ENCODE assay signal across 27 mouse cellular contexts in genomic region chr10:21376682-21377473, GRCm38 (mm10). TPM values are rescaled to one million over a fixed set of nuclear protein-coding genes. Genes with fewer than 3 reads are reported as not detected.
DNase-seq lines count a peak whose midpoint lies in the region; ATAC-seq and TF ChIP-seq lines count a peak whose summit lies in the region.
"Had no signal": no experiment of that assay in that cellular context is flagged by ENCODE, and none has a peak within 500 bp of the region (broad histone marks: within the 10 kb centered on the region; RNA-seq: fewer than 3 reads in every experiment).

Aldh8a1 (plus strand) TSS chr10:21377291.

- 0 out of 2 replicates have a peak, but pooled peaks have one; percentile 49 for ATAC-seq in liver, embryonic 13.5 days (ENCODE audit: low read depth)
- ATAC-seq in granulocyte monocyte progenitor cell, adult 5-6 weeks (replicated peaks; ENCODE audit: poor library complexity, severe bottlenecking): peak; percentile 95
- ATAC-seq in liver, postnatal 0 days: peak; percentile 83

- H3K4me2 ChIP-seq in liver, embryonic 13.5 days: no peak within 1 kb of the TSS
- peak within 1 kb of the TSS; percentile 36 for H3K4me2 ChIP-seq in liver, postnatal 0 days (ENCODE audit: low read depth, low read length)
- H3K4me2 ChIP-seq: embryonic facial prominence, embryonic 15.5 days; heart, embryonic 12.5 days; hindbrain, embryonic 14.5 days; neural tube, embryonic 13.5 days had no signal

- H3K9ac ChIP-seq in liver, embryonic 13.5 days: no peak within 1 kb of the TSS
- H3K9ac ChIP-seq in liver, postnatal 0 days (replicated peaks): peak within 1 kb of the TSS; percentile 50
- H3K9ac ChIP-seq: embryonic facial prominence, embryonic 15.5 days; heart, embryonic 12.5 days; hindbrain, embryonic 14.5 days; neural tube, embryonic 13.5 days had no signal

- H3K27me3 ChIP-seq in heart, embryonic 10.5 days (ENCODE audit: insufficient read depth, poor library complexity, severe bottlenecking): no peaks in the 10 kb centered on the region
- H3K27me3 ChIP-seq in liver, embryonic 13.5 days: no peaks in the 10 kb centered on the region
- H3K27me3 ChIP-seq in liver, postnatal 0 days (ENCODE audit: insufficient read depth, low read length): no peaks in the 10 kb centered on the region
- H3K27me3 ChIP-seq: embryonic facial prominence, embryonic 15.5 days; neural tube, embryonic 13.5 days had no signal

- H3K4me3 ChIP-seq in heart, embryonic 10.5 days: no peak within 1 kb of the TSS
- H3K4me3 ChIP-seq in liver, embryonic 13.5 days (replicated peaks): no peak within 1 kb of the TSS
- peak within 1 kb of the TSS; percentile 36 for H3K4me3 ChIP-seq in liver, postnatal 0 days (ENCODE audit: low read depth, low read length)
- H3K4me3 ChIP-seq: embryonic facial prominence, embryonic 15.5 days; gastrocnemius, adult 2 months; heart, embryonic 12.5 days; layer of hippocampus, adult 2 months; midbrain, embryonic 10.5 days; neural tube, embryonic 13.5 days had no signal

- no peaks in the 10 kb centered on the region for H3K9me3 ChIP-seq in heart, embryonic 10.5 days
- H3K9me3 ChIP-seq in liver, embryonic 13.5 days (replicated peaks): no peaks in the 10 kb centered on the region
- no peaks in the 10 kb centered on the region for H3K9me3 ChIP-seq in liver, postnatal 0 days (ENCODE audit: low read length)
- H3K9me3 ChIP-seq: embryonic facial prominence, embryonic 15.5 days; heart, embryonic 12.5 days; midbrain, embryonic 10.5 days; neural tube, embryonic 13.5 days had no signal

- WGBS in heart, embryonic 10.5 days: 82% methylated on average over 13 of the region's 13 CpGs
- 69% methylated on average over 13 of the region's 13 CpGs for WGBS in liver, embryonic 13.5 days (ENCODE audit: insufficient replicate concordance)
- WGBS in liver, postnatal 0 days (ENCODE audit: insufficient replicate concordance): 65% methylated on average over 13 of the region's 13 CpGs

- DNase-seq in heart, embryonic 10.5 days (ENCODE audit: low spot score): no peak
- no peak for DNase-seq in heart, postnatal 14 days
- no peak for DNase-seq in liver, embryonic 13.5 days
- no peak for DNase-seq in liver
- peak; percentile 47 for DNase-seq in liver, postnatal 0 days
- no peak for DNase-seq in thymus, postnatal 36 days
- no peak for DNase-seq in urinary bladder, adult 18-20 months (ENCODE audit: low spot score in 2 of 2)
- DNase-seq: B cell, adult 2 months; cerebellum, adult 11 months; cerebellum, postnatal 25 days; gastrocnemius, adult 2 months; left cerebral cortex, postnatal 4 days; lung, adult 18-20 months; lung, postnatal 14 days; right cerebral cortex, adult 18-20 months; thymus, postnatal 14 days had no signal

- peak within 1 kb of the TSS; percentile 16; the same call in 1 of the 2 replicates for H3K27ac ChIP-seq in heart, embryonic 10.5 days
- no peak within 1 kb of the TSS for H3K27ac ChIP-seq in liver, embryonic 13.5 days
- H3K27ac ChIP-seq in liver, postnatal 0 days (ENCODE audit: low read depth): peak within 1 kb of the TSS; percentile 83
- H3K27ac ChIP-seq: embryonic facial prominence, embryonic 15.5 days; gastrocnemius, adult 2 months; hindbrain, embryonic 14.5 days; layer of hippocampus, adult 2 months; midbrain, embryonic 10.5 days; neural tube, embryonic 13.5 days; stomach, postnatal 0 days had no signal

- no peak for TF ChIP-seq CTCF in liver, postnatal 0 days (IDR thresholded peaks at IDR 0.05; ENCODE audit: low read depth)

- H3K4me1 ChIP-seq in heart, embryonic 10.5 days: no peaks in the 10 kb centered on the region
- H3K4me1 ChIP-seq in liver, embryonic 13.5 days (replicated peaks): peaks cover 14% of the 10 kb centered on the region
- H3K4me1 ChIP-seq in liver, postnatal 0 days (ENCODE audit: insufficient read depth): no peaks in the 10 kb centered on the region
- H3K4me1 ChIP-seq: embryonic facial prominence, embryonic 15.5 days; heart, embryonic 12.5 days; neural tube, embryonic 13.5 days had no signal

- no peaks in the 10 kb centered on the region for H3K36me3 ChIP-seq in heart, embryonic 10.5 days
- no peaks in the 10 kb centered on the region for H3K36me3 ChIP-seq in liver, embryonic 13.5 days
- H3K36me3 ChIP-seq in liver, postnatal 0 days (replicated peaks; ENCODE audit: insufficient read depth, low read length): no peaks in the 10 kb centered on the region
- H3K36me3 ChIP-seq: embryonic facial prominence, embryonic 15.5 days; midbrain, embryonic 10.5 days; neural tube, embryonic 13.5 days had no signal

- intact Hi-C loops in heart, postnatal 14 days (cut with DNase I): no loop called here

- TF ChIP-seq EP300 in liver, postnatal 0 days (IDR thresholded peaks at IDR 0.05; ENCODE audit: low read depth): no peak; the same call in 1 of the 2 replicates

RNA-seq across cellular contexts. Expression of gene Aldh8a1, which starts in this region (rescaled TPM):
- 0.10 and 0.19 TPM in 2 replicates for polyA plus RNA-seq in heart, embryonic 10.5 days (2016; fragmentation: Nextera tagmentation; extraction: Ambion mirVana)
- not detected for total RNA-seq in heart, postnatal 14 days (2021)
- 10.8 and 14.6 TPM in 2 replicates for polyA plus RNA-seq in liver, embryonic 13.5 days (2015; fragmentation: Nextera tagmentation; extraction: Ambion mirVana)
- not detected in 2 replicates for total RNA-seq in granulocyte monocyte progenitor cell, adult 5-6 weeks (2014; fragmentation: Nextera tagmentation)
- not detected in 2 replicates for total RNA-seq in granulocyte monocyte progenitor cell, adult 5-6 weeks (2017)
- polyA plus RNA-seq in liver, postnatal 0 days (2015; fragmentation: Nextera tagmentation; extraction: Ambion mirVana): 111 and 117 TPM in 2 replicates
- total RNA-seq: gastrocnemius, adult 2 months; heart, postnatal 25 days; left cerebral cortex, postnatal 4 days had no signal
- polyA plus RNA-seq: embryonic facial prominence, embryonic 15.5 days; forebrain, embryonic 11.5 days; hindbrain, embryonic 14.5 days; intestine, embryonic 14.5 days; neural tube, embryonic 13.5 days had no signal

Comparison
In these comparisons a context has a peak if more than half of its experiments do, and no peak if none do; other contexts are left out.
1. Peak in ATAC-seq in granulocyte monocyte progenitor cell, adult 5-6 weeks; RNA of the gene not detected or under 1 TPM.